Mouse (Mus musculus): Measurements from ENCODE around the gene Olfr954.

Gene Olfr954

GRCm38 (mm10) chr9:39456401-39456800 is at the start of gene Olfr954:
Gene Olfr954, plus strand, starts transcription at chr9:39456701.
- no peak for DNase-seq (ENCODE audit: low spot score)

GRCm38 (mm10) chr9:39427048-39427447 is 29.5 kb upstream of the Olfr954 start, which contains the start of gene Olfr952:
Gene Olfr952, minus strand, starts transcription at chr9:39427148.
- no peak for DNase-seq (ENCODE audit: low spot score)

- no peak for DNase-seq (ENCODE audit: low spot score)
These were observed 15.3 kb downstream of the Olfr954 start, which contains the start of gene Olfr955 for GRCm38 (mm10) chr9:39471844-39472243. Gene Olfr955, minus strand, starts transcription at chr9:39471944.

- no peak for DNase-seq (ENCODE audit: low spot score)
These were observed 37.4 kb downstream of the Olfr954 start, which contains the start of gene Olfr44 for GRCm38 (mm10) chr9:39493895-39494294. Gene Olfr44, minus strand, starts transcription at chr9:39493995.

GRCm38 (mm10) chr9:39508998-39509397 is 52.5 kb downstream of the Olfr954 start:
- DNase-seq (ENCODE audit: low spot score), result peak; percentile 81

- DNase-seq (ENCODE audit: low spot score), result no peak
These were observed 52.9 kb downstream of the Olfr954 start for GRCm38 (mm10) chr9:39509412-39509811.

Measured in embryo, embryonic 10.5 days (tissue).